Mouse (Mus musculus): Measurements from ENCODE around the gene Ttll11.

DNA sequence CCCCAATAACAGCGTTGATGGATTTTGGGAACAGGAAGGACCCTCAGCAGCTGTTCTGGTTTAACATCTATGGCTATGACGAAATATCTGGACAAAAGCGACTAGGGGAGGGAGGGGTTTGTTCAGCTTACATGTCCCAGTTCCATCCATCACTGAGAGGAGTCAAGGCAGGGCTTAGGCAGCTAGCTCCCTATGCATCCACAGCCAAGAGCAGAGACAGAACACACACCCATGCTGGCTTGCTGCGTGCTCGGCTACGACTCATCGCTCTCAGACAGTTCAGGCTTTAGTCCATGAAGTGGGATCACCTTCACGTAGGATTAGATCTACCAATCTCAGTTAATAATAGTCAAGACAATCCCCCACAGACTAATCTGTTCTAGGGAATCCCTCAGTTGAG, 105.3 kb downstream of the Ttll11 start:
- TF ChIP-seq POLR2A (IDR thresholded peaks at IDR 0.05; ENCODE audit: control insufficient read depth, extremely low read depth, insufficient read depth, low read length, poor library complexity): no peak
- no peak for TF ChIP-seq CTCF (IDR thresholded peaks at IDR 0.05; ENCODE audit: borderline replicate concordance, control insufficient read depth, extremely low read depth, insufficient read depth, low read length, poor library complexity)
